Mouse (Mus musculus) midbrain, embryonic 12.5 days (tissue): ENCODE measurements around the gene Gpr27. TPM values are rescaled to one million over a fixed set of nuclear protein-coding genes. Genes with fewer than 3 reads are reported as not detected.

Experiments used
- ATAC-seq: fragments of 200-750 bp; cut with Nextera tagmentation; 2 replicates; pipeline ENCODE4 v1.8.0; 2017; ENCODE audit warnings: low read depth, moderate TSS enrichment, moderate library complexity; ENCODE audit not compliant: low FRiP score
- H3K27ac ChIP-seq: fragments of 300-500 bp; sonication (generic); replicated peaks from 2 replicates; pipeline ENCODE4 v1.5.1; 2016; ENCODE audit warnings: mild to moderate bottlenecking
- H3K27me3 ChIP-seq: fragments of 300-500 bp; sonication (generic); 2 replicates; pipeline ENCODE4 v1.6.1; 2016; ENCODE audit warnings: mild to moderate bottlenecking
- H3K36me3 ChIP-seq: fragments of 300-500 bp; sonication (generic); 2 replicates; pipeline ENCODE4 v1.6.1; 2016
- H3K4me1 ChIP-seq: fragments of 300-500 bp; sonication (generic); 2 replicates; pipeline ENCODE4 v1.6.1; 2016
- H3K4me2 ChIP-seq: fragments of 300-500 bp; sonication (generic); replicated peaks from 2 replicates; pipeline ENCODE4 v1.6.1; 2016; ENCODE audit warnings: mild to moderate bottlenecking, moderate library complexity
- H3K4me3 ChIP-seq: fragments of 300-500 bp; sonication (generic); 2 replicates; pipeline ENCODE4 v1.5.1; 2016; ENCODE audit warnings: mild to moderate bottlenecking
- H3K9ac ChIP-seq: fragments of 300-500 bp; sonication (generic); replicated peaks from 2 replicates; pipeline ENCODE4 v1.6.1; 2016; ENCODE audit warnings: mild to moderate bottlenecking, moderate library complexity
- H3K9me3 ChIP-seq: fragments of 300-500 bp; sonication (generic); 2 replicates; pipeline ENCODE4 v1.6.1; 2016; ENCODE audit warnings: mild to moderate bottlenecking
- whole genome bisulfite sequencing: fragments of 180-500 bp; shearing (Covaris S2); methylation state at CpG from one replicate; pipeline ENCODE4 v1.1.7; 2016; 5-methylcytosine and 5-hydroxymethylcytosine counted together
- polyA plus RNA-seq: library from polyadenylated mRNA; unstranded; fragments of >200 nt; fragmentation: Nextera tagmentation; extraction: Ambion mirVana; gene quantifications from 2 replicates; pipeline ENCODE4 v1.2.1, GENCODE M21; 2016

Gene Gpr27
- 5.3 and 7.4 TPM in 2 replicates for polyA plus RNA-seq

- Histone ChIP-seq H3K27ac (peak within 1 kb of the TSS; percentile 81), H3K27me3 (peaks cover 82% of the 10 kb centered on the region), H3K36me3 (no peaks in the 10 kb centered on the region), H3K9me3 (no peaks in the 10 kb centered on the region), H3K4me3 (peak within 1 kb of the TSS; percentile 78), H3K4me1 (peaks cover 12% of the 10 kb centered on the region), H3K4me2 (peak within 1 kb of the TSS; percentile 90), H3K9ac (peak within 1 kb of the TSS; percentile 75)
- ATAC-seq = peak; percentile 81
- under 1% methylated on average over 54 of the region's 112 CpGs for WGBS
These were observed at the start of gene Gpr27 for GRCm38 (mm10) chr6:99692206-99692915. Gpr27 (plus strand) TSS chr6:99692679.

GRCm38 (mm10) chr6:99643439-99644199, 48.9 kb upstream of the Gpr27 start:
- ATAC-seq = no peak
- no peak overlapping the region for H3K27ac ChIP-seq
- no peak overlapping the region for H3K9ac ChIP-seq
- WGBS = 68% methylated on average over 10 of the region's 10 CpGs
- no peaks in the 10 kb centered on the region for H3K4me1 ChIP-seq
- H3K36me3 ChIP-seq = peaks cover 10% of the 10 kb centered on the region; the same call in 1 of the 2 replicates
- no peaks in the 10 kb centered on the region for H3K9me3 ChIP-seq
- H3K4me3 ChIP-seq = no peak overlapping the region
- H3K27me3 ChIP-seq = no peaks in the 10 kb centered on the region
- H3K4me2 ChIP-seq = no peak overlapping the region

GRCm38 (mm10) chr6:99644386-99644785, 48.1 kb upstream of the Gpr27 start:
- Histone ChIP-seq H3K9me3 (no peaks in the 10 kb centered on the region), H3K9ac (no peak overlapping the region), H3K4me2 (no peak overlapping the region), H3K36me3 (peaks cover 10% of the 10 kb centered on the region; the same call in 1 of the 2 replicates), H3K4me1 (no peaks in the 10 kb centered on the region), H3K4me3 (no peak overlapping the region), H3K27me3 (no peaks in the 10 kb centered on the region), H3K27ac (no peak overlapping the region)
- ATAC-seq = no peak
- 86% methylated on average over 5 of the region's 5 CpGs for WGBS

- Histone ChIP-seq H3K27ac (no peak overlapping the region), H3K36me3 (peaks cover 10% of the 10 kb centered on the region; the same call in 1 of the 2 replicates)
- no peak for ATAC-seq
These were observed 47.6 kb upstream of the Gpr27 start for GRCm38 (mm10) chr6:99644876-99645275.

GRCm38 (mm10) chr6:99646344-99646743, 46.1 kb upstream of the Gpr27 start:
- Histone ChIP-seq H3K4me1 (no peaks in the 10 kb centered on the region), H3K4me2 (no peak overlapping the region), H3K36me3 (peaks cover 10% of the 10 kb centered on the region; the same call in 1 of the 2 replicates), H3K27ac (no peak overlapping the region), H3K9ac (no peak overlapping the region), H3K9me3 (no peaks in the 10 kb centered on the region), H3K27me3 (no peaks in the 10 kb centered on the region), H3K4me3 (no peak overlapping the region)
- WGBS = 62% methylated on average over 10 of the region's 10 CpGs
- no peak for ATAC-seq

More at GRCm38 (mm10) chr6:99644876-99645275, 47.6 kb upstream of the Gpr27 start:
- Histone ChIP-seq H3K4me2 (no peak overlapping the region), H3K4me1 (no peaks in the 10 kb centered on the region), H3K27me3 (no peaks in the 10 kb centered on the region), H3K9me3 (no peaks in the 10 kb centered on the region), H3K9ac (no peak overlapping the region), H3K4me3 (no peak overlapping the region)
- 88% methylated on average over 5 of the region's 5 CpGs for WGBS

GRCm38 (mm10) chr6:99649307-99649706, 43.2 kb upstream of the Gpr27 start:
- peaks cover 10% of the 10 kb centered on the region; the same call in 1 of the 2 replicates for H3K36me3 ChIP-seq
- no peak for ATAC-seq
- WGBS = 78% methylated on average over 2 of the region's 2 CpGs
- no peak overlapping the region for H3K4me2 ChIP-seq
- no peaks in the 10 kb centered on the region for H3K27me3 ChIP-seq
- peaks cover 9% of the 10 kb centered on the region; the same call in 1 of the 2 replicates for H3K4me1 ChIP-seq
- H3K4me3 ChIP-seq = no peak overlapping the region
- no peak overlapping the region for H3K9ac ChIP-seq
- no peaks in the 10 kb centered on the region for H3K9me3 ChIP-seq
- no peak overlapping the region for H3K27ac ChIP-seq

- ATAC-seq = peak; percentile 16; the same call in 1 of the 2 replicates
- peaks cover 3% of the 10 kb centered on the region; the same call in 1 of the 2 replicates for H3K36me3 ChIP-seq
- H3K9me3 ChIP-seq = no peaks in the 10 kb centered on the region
- no peak overlapping the region for H3K4me3 ChIP-seq
- 86% methylated on average over 2 of the region's 2 CpGs for WGBS
- no peaks in the 10 kb centered on the region for H3K27me3 ChIP-seq
- no peak overlapping the region for H3K9ac ChIP-seq
- no peak overlapping the region for H3K4me2 ChIP-seq
- no peak overlapping the region for H3K27ac ChIP-seq
- peaks cover 20% of the 10 kb centered on the region; the same call in 1 of the 2 replicates for H3K4me1 ChIP-seq
These were observed 40.1 kb upstream of the Gpr27 start for GRCm38 (mm10) chr6:99652341-99652740.

GRCm38 (mm10) chr6:99654343-99654742, 38.1 kb upstream of the Gpr27 start:
- Histone ChIP-seq H3K27ac (no peak overlapping the region), H3K9me3 (no peaks in the 10 kb centered on the region), H3K4me2 (no peak overlapping the region), H3K27me3 (no peaks in the 10 kb centered on the region), H3K36me3 (no peaks in the 10 kb centered on the region), H3K4me3 (no peak overlapping the region), H3K4me1 (peaks cover 23% of the 10 kb centered on the region; the same call in 1 of the 2 replicates), H3K9ac (no peak overlapping the region)
- WGBS = 54% methylated on average over 5 of the region's 5 CpGs
- no peak for ATAC-seq

GRCm38 (mm10) chr6:99655488-99655887, 37.0 kb upstream of the Gpr27 start:
- Histone ChIP-seq H3K4me1 (peaks cover 25% of the 10 kb centered on the region), H3K9ac (no peak overlapping the region), H3K27me3 (no peaks in the 10 kb centered on the region), H3K36me3 (no peaks in the 10 kb centered on the region), H3K27ac (no peak overlapping the region), H3K9me3 (no peaks in the 10 kb centered on the region), H3K4me3 (no peak overlapping the region), H3K4me2 (no peak overlapping the region)
- ATAC-seq = no peak
- 44% methylated on average over 7 of the region's 7 CpGs for WGBS

GRCm38 (mm10) chr6:99656088-99656487, 36.4 kb upstream of the Gpr27 start:
- Histone ChIP-seq H3K4me3 (no peak overlapping the region), H3K4me1 (peaks cover 31% of the 10 kb centered on the region), H3K9ac (no peak overlapping the region), H3K36me3 (no peaks in the 10 kb centered on the region), H3K27ac (no peak overlapping the region), H3K4me2 (no peak overlapping the region), H3K9me3 (no peaks in the 10 kb centered on the region), H3K27me3 (no peaks in the 10 kb centered on the region)
- ATAC-seq = no peak
- WGBS = 97% methylated on average over 2 of the region's 2 CpGs

GRCm38 (mm10) chr6:99658586-99658985, 33.9 kb upstream of the Gpr27 start:
- Histone ChIP-seq H3K27me3 (no peaks in the 10 kb centered on the region), H3K9me3 (no peaks in the 10 kb centered on the region), H3K4me2 (no peak overlapping the region), H3K9ac (no peak overlapping the region), H3K4me3 (no peak overlapping the region), H3K36me3 (no peaks in the 10 kb centered on the region), H3K27ac (no peak overlapping the region), H3K4me1 (peaks cover 23% of the 10 kb centered on the region)
- 88% methylated on average over 10 of the region's 10 CpGs for whole genome bisulfite sequencing
- no peak for ATAC-seq

- WGBS = 69% methylated on average over 3 of the region's 3 CpGs
- Histone ChIP-seq H3K27ac (0 out of 2 replicates have a peak overlapping the region, but pooled peaks have one; percentile 20), H3K27me3 (0 out of 2 replicates have a peak, but pooled peaks cover 3% of the 10 kb centered on the region)
These were observed 32.0 kb upstream of the Gpr27 start for GRCm38 (mm10) chr6:99660443-99660842.

More at GRCm38 (mm10) chr6:99660443-99660842, 32.0 kb upstream of the Gpr27 start:
- Histone ChIP-seq H3K4me1 (peaks cover 30% of the 10 kb centered on the region), H3K9ac (no peak overlapping the region), H3K9me3 (no peaks in the 10 kb centered on the region), H3K4me2 (no peak overlapping the region), H3K36me3 (no peaks in the 10 kb centered on the region), H3K4me3 (no peak overlapping the region)
- no peak for ATAC-seq
